Mouse (Mus musculus): ENCODE measurements around the gene Bahcc1.
A peak's percentile ranks its signal among the peaks of the same experiment; 100 is the strongest.

The Bahcc1 gene

DNA sequence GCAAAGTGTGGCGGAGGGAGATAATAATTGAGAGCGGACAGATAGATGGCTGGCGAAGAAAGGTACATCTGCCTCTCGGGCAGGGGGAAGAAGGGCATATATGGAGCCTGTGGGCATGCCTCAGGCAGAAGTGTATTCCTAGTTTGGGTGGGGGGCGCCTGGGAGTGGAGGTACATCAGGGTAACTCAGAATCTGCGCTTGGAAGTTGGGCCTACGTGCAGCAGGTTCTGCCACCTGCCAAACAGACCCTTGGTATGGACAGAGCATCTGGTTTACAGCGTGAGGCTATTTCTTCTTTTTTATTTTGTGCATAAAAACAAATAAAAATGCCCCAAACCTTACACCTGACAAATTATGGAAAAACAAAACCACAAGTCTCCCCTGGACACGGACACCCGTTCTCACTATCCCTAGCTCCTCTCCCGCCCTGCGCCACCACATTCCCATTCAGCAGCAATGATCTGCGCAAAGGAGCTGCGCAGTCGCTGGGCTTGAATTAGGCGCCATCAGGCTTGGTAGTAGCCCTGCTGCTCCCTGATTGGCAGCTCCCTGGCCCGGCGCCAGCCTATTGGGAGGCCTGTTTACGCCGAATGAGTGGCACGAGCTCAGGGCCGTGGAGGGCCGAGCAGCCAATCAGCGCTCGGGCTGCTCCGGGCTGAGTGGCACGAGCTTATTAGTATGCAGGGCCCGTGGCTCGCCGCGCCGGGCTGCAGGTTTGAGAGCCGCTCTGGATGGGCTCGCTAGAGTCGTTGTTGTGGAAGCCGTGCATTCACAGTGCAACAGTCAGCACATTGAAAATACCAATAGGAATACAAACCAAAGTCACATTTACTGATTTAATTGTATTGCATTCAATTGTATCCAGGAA is at the start of gene Bahcc1:
Bahcc1 (plus strand) TSS at position 718 of the 868 bp plus-strand sequence.
- peak; percentile 100 for DNase-seq

DNA sequence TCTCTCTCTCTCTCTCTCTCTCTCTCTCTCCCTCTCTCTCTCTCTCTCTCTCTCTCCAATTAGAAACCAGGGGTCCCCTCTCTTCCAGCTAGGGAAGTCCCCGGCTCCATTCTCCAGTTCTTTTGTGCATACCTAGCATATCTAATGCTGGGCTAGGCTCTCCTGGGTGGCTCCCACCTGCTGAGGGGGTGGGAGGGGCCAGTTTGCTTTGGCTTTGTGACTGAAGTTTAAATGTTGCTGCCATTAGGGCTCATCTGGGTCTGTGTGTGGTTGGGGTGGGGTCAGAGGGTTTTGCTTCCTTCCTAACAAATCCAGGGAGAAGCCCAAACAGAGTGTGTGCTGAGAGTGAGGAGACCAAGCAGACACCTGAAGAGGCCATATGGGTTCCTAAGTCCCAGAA is 49.6 kb upstream of the Bahcc1 start:
- DNase-seq: no peak

DNA sequence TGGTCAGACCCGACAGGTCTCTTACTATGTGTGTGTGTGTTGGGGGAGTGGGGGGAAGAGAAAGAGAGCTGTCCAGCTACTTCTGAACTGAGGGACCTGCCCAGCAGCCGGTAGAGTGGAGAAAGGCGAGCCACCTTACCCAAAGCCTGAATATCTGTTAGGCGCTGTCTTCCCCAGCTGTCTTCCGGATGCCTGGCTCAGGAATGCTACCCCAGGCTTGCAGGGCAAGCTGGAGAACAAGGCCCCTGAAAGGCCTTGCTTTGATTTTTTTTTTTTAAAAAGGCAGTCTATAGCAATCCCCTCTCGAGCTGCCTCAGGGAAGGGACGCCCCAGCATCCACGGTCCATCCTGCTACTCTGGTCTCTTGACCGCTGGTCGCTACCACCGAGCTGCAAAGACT is 49.0 kb upstream of the Bahcc1 start:
- DNase-seq: no peak

DNA sequence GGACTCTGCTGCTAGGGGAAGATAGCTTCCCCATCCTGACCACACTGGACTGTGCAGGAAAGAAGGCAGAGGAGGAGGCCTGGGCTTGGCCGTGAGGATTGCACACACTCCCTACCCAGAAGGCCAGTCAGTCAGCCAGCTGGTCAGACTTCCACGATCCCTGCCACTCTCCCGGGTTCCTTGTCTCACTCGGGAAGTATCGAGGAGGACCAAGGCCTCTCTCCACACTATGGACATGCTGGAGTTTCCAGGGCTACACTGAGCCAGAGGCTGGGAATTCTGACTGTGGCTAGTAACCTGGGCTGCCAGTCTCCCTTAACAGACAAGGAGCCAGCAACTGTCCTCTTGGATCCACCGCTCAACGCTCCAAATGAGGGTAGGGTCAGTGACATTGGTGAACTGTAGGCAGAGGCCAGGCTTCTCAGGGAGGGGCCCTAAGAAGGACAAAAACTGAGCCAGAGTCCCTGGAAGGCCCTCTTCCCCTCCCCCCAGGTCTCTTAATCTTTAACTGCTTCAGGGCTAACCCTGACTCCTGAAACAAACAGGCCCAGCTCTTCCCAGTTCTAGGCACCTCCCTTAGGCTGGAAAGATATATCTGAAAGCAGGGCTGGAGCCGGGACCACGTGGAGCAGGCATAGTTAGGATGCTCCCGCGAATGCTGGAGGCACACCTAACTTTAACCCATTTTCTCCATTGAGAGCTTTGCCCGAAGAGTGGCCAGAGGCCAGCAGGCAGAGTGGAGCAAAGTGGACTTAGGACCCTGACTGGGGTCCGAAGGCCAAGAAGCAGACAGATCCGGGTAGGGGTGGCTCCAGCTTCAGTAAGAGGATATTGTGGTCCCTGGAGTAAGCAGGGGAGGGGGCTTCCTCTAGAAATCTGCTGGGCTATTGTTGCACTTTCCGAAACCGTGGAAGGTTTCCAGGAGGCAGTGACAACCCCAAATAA is 48.1 kb upstream of the Bahcc1 start:
- DNase-seq: no peak

DNA sequence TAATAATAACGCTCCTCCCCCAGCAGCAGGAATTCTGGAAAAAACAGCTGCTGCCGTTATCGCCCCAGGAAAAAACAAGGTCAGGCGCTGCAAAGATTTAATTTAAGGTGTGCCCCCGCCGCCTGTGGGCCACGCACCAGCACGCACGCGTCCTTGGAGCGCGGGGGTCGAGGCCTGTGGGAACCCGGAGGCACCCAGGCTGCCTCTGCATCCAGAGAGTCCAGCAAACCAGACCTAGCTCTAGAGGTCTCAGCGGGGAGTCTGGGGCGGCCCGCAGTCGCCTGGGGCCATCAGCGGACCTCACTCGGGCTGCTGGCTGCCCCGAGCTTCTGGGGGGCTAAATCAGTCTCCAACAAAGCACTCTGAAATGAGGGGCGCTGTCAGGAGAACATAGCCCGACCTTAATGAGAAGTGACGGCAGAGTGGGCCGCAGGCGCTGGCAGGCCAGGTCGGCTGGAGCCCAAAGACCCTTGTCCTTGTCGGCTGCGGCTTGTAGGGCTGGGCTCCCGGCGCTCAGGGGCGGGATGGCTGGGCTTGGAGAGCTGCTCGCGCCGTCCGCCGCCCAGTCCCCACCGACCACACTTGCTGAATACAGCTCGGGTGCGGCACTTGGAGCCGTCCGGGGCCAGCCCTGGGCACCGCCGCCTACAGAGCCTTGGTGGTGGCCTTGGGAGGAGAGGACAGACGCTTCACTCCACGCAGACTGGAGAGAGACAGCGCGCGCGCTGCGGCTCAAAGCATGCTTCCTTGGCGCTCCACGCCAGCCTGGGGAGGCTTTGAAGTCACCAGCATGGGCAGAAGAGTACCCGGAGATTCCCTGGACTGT is 47.2 kb upstream of the Bahcc1 start:
- DNase-seq: peak; percentile 45

DNA sequence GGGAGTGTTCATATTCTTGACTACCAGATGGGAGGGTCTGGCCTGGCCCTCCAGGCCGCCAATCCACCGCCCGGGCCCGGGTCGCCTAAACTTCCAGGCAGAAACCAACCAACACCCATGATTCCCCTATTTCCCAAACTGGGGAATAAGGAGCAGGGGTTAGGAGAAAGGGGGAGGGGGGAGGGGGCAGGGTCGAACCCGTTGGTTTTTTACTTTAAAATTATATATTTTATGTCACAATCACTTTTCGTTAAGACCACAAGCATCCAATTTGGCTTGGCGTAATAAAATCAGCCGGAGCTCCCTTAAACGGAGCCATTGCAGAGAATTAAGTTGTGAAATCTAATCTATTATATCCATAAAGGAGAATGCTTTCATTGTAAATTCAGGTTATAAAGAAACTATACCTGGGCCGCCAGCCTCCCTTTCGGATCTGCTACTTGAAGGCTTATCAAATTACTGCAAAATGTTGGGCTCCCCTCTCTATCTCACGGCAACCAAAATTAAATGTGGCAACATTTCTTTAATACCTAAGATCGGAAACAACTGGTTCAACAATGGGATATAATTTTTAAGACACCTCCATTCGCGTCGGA is 46.5 kb upstream of the Bahcc1 start:
- no peak for DNase-seq

DNA sequence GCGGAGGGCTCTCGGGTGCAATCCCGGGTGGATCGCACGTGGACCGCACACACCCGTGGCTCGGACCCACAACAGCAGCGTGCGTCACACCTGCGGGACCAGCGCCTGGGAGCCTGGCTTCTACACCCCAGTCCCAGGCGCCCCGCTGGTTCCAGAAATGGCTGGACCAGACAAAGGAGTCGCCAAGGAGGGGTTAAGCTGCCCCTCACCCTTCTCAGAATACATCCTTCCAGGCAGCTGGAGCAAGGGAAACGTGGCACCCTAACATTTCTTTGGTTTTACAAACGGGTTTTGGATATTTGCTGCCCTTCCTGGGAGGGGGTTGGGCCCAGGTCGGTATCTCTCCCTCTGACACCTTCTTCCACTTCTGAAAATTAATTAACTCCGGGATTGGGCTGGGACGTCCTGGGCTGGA is 45.9 kb upstream of the Bahcc1 start:
- DNase-seq: peak; percentile 39

DNA sequence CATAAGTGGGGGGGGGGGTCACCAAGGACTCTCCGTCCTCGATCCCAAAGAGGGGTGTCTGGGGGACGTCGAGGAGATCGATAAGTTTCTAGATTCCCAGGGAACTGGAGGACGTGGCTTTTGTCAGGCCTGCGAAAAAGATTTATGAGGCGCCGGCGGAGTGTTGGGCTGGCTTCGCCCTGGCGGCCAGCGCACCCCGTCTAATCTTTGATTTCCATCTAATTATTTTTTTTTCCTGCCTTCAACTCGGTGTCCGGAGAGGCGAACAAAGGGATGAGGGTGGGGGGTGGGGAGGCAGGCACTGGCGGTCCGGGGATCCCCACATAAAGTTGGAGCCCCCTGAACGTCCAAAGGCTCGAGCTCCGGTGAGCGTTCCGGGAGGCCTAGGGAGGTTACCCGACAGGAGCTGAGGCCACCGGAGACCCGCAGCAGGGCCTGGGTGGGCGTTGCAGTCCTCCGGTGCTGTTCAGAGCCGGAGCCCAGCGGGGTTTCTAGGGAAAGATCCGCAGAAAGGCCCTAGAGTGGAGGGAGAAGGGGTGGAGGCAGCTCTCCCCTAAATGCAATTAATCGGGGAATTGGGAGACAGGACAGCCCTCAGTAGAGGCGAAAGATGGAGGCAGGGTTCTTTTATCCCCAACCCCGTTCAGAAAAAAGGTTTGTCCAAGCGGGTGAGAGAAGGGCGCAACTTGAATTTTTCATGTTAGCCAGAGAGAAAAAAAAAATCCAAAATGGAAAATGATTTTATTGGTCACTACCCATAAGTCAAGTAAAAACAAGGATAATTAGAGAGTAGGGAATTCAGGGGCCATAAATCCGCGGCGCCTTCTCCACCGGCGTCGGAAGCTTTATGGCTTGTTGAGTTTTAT is 45.3 kb upstream of the Bahcc1 start:
- DNase-seq: no peak

DNA sequence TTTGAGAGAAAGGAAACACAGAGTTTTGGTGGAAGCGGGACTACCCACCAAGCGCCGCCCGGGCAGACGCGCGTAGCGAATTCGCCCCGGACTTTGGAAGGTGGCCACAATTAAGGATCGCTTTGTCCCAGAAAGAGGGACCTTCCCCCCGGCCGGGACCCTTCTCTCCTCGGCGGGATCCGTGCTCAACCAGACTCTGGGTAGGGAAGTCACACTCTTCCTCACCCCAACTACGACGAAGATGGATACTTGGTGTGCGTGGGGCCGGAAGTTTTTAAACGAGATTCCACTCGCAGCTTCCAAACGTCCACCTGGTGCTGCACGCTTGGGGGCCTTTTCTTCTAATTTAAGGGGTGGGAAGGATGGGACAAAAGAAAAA is 44.7 kb upstream of the Bahcc1 start:
- DNase-seq: peak; percentile 35

DNA sequence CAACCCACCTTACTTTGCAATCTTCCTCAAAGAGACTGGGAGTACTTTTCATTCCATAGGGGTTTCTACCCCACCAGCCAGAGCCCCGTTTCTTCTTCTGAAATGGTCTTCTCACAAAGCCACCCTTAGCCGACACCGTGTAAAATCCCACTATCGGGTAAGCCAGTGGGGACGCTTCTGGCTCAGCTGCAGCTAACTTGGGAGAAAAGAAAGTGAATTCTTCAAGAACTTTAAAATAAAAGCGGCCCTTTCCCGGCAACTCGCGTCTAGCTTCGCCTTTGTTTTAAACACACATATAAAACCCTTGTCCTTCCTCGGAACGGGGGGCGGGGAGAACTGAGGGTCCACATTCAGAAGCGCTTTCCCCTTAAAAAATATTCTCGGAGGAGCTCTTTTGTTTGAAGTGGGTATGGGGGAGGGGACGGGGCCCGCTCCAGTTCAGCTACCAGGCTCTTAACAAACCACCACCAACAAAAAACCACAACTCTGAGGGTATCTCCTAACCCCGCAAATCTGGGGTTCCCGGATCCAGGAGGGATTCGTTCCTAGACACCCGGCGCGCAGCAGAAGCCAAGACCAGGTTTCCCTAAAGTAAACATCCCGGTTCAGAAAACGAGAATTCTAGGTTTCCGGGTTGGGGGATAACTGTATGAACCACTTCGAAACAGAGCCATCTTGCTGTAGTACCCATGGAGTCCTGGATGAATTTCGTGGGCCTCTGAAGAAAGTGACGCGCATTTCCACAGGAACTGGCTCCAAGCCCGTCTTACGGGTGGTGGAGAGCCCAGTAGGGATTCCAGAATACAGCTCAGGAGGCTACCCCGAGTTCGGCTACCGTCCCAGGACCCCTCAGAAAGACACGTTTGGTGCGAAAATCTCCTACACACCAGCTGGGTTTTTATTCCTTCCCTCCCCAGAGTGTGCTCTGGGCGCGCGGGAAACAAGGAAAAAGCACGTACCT is 44.0 kb upstream of the Bahcc1 start:
- DNase-seq: peak; percentile 54

DNA sequence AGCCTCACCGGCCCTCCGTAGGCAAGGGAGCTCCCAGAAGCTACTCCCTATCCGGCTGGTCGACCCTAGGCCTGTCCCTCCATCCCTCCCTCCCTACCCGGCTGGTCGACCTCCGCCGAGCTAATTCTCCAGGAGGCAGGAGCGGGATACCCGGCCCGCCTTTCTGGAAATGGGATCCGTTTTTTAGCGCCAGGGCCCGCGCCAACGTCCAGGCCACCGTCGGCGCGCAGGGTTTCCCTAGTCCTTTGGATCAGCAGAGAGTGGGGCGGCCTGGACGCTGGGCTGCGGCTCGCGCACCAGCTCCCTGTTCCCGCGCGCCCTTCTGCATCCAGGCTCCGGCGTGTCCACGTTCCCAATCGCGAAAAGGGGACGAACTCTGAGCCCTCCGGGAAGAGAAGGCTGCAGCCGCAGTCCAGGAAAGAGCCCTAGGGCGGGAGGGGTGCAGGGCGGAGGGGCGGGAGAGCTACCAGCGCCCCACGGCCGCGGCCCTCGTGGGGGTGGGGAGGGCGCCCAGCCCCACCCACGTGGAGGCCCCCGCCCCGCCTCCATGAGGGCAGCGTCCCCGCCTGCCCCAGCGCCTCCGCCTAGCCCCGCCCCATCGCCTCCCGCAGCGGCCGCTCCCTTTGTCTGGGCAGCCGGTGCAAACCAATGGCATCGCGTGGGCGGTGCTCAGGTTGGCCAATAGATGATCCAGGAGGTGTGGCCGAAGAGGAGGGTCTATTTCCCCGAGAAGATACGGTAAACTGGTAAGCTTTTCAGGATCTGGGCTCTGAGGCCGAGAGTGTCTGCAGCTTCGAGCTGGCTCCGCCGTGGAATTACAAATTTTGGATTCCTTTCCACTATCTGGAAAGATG is 43.1 kb upstream of the Bahcc1 start:
- peak; percentile 98 for DNase-seq

DNA sequence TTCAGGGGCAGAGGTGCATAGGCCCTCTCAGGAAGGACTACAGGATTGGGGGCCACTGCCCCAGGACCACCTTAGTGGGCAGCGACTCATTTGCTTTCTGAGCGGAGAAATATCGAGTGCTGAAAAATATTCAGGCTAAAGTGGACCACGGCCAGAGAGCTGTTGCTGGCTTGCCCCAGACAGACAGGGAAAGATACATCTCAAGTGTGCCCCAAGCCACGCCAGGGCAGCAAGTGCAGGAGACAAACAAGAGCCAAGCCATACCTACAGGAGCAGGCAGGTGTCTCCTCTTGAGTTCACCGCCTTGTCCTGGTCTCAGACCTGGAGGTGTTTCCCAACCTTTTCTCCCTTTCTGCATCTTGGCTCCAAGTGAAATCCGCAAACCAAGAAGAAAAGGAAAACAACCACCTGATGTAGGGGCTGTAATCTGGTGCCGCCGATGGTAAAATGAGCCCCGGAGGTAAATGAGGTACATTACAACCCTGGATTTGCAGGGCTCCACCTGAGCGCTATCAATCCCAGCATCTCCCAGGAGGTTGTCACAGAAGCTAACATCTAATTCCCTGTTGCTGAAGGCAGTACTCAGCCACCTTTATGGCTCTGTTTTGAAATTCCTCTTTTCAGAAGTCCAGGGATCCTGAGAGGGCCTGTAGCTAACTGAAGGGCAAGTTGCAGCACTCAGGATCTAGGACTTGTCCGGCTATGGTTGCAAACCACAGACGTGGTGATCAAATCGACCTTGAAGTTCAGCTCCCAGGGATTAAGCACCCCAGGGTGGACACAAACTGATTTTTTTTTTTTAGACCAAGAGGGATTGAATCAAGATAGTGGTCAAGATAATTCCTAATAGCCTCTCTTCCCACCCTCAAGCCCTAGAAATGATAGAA is 42.0 kb upstream of the Bahcc1 start:
- peak; percentile 34 for DNase-seq

DNA sequence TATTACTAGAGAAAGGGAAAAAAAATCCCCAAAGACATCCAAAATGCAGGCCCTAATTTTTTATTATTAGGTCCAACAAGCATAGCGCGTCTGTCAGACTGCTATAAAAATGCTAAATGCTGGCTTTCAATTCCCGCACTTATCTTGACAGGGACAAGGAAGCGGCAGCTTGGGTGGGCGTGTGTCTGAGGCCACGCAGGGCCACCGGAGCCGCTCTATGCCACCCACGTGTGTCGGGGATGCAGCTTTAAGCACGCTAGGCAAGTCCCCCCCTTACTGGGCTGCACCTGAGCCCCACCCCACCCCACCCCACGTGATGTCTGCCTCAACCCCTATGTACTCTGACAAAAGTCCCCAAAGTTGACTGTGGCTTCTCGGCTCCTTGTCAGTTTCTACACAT is 33.9 kb upstream of the Bahcc1 start:
- DNase-seq: no peak

DNA sequence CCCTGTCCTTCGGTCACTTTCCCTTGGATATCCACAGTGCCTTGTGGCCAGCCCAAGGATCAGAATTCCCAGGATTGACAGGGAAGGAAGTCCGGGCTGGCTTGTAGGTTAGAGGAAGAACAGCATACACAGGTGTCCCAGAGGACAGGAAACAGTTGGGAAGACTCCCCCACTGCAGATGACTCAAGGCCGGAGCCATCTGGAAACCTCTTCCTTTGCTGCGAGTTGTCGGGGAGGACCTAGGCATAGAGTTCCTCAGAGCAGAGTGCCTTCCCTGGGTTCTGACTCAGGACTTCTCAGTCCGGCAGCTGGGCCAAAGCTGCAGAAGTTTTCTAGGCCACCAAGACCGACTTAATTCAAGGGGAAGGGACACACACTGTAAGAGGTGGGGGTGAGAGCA is 33.0 kb upstream of the Bahcc1 start:
- DNase-seq: no peak

DNA sequence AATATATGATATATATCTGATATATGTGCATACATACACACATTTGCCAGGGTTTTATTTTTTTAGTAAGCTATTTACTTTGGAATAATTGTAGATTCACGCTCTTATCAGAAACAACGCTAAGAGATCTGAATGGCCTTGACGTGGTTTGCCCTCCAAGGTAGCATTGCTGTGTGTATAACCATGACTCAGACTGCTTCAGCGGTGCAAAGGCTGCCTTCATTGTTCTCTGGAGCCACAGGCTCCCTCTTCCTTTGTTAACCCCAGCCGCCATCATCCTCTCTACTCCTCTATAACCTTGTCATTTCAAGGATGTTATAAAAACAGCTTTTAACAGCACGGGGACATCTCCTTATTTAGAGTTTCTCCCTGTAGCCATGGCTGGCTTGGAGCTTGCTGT is 32.1 kb upstream of the Bahcc1 start:
- DNase-seq: no peak

DNA sequence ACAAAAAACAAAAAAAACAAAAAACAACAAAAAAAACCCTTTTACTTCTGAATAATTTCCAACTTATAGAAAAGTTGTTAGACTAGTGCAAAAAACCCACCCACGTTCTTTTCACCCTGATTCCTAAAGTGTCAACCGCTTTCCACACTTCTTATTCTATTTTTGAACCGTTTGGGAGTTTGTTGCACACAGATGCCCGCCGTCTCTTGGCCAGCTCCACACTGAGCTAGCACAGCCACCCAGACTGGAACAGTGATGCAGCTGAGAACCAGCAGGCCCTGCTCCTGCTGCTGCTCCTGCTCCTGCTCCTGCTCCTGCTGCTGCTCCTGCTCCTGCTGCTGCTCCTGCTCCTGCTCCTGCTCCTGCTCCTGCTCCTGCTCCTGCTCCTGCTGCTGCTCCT is 28.5 kb upstream of the Bahcc1 start:
- no peak for DNase-seq

DNA sequence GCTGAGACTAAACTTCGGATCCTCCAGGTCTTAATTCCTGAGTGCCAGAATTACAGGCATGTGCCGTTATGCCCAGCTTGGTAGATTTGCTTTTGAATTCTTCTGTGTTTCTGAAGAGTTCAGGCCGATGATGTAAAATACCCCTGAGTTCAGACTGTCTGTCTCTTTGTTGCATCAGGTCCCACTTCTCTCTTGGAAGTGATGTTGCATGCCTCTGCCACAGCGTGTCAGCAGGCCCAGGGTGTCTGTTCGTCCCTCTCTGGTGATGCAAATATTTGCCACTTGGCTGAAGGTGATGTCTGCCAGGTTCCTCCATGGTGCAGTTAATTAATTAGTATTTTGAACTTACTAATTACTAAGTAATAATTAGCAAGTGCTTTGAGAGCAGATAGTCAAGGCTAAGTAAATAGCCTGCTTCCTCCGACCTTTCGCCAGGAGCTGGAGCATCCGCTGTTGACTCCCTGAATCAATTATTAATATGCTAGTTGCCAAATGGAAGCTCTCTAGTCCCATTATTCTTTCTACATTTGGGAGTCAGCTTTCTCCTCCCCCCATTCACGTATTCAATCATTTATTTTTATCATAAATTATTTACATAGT is 26.6 kb upstream of the Bahcc1 start:
- no peak for DNase-seq

DNA sequence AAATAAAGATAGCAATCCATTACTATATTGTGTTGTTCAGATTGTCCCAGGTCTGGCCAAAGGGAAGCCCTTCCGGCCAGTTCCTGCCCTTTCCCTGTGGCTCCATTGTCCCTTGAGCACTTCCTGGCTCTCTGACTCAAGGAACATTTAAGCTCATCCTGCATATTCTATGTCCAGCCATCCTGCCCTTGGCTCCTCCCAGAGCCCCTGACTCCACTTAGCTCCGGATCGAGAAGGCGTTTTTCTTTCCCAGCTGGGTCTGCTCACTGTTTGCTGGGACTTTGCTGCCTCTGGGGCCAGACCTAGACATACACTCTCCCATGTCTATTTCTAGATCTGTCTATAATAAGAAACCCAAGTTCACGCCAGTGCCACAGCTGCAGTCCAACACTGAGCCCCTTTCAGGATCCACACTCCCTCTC is 26.1 kb upstream of the Bahcc1 start:
- no peak for DNase-seq

Measured in cerebellum, adult 8-10 months (tissue).